Mouse (Mus musculus): ENCODE data around the gene Gtf2e1.

The Gtf2e1 gene

DNA sequence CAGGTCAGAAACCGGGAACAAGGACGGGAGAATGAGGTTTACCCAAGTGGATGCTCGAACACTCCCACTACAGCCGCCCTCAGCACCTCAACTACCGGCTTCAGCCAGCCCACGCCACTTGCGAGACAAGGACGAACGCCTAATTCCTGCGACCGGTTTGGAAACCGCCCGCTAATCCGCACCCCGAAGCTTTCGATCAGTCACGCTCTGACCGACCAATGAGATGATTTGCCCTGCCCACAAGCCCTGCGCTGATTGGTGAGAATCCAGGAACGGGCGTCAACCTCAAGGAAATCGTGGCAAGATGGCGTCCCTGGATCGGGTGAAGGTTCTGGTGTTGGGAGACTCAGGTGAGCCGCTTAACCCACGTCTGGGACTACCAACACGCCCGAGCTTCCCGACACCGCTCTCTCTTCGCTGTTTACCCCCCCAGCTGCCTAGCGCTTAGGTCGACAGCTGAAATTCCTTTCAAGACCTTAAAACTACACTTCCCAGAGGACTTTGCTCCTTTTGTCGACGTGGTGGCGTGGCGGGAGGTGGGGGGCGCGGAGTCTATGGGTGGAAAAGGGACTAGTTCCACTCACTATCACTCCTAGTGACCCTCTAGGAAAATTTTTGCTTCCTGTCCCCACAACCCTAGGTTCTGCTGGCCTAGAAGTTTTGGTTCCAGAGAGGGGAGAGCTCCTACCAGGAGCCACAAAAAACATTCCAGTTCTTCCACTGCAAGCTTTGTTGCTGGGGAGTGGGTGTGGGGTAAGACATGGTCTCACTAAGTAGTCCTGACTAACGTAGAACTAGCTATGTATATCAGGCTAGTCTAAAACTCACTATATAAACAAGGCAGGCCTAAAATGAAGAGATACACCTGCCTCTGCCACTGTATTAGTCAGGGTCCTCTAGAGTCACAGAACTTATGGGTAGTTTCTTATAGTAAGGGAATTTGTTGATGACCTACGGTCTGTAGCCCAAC lies at the start of gene Gtf2e1, which contains the start of gene Rabl3:
Gtf2e1 (minus strand) TSS at position 179 of the 970 bp plus-strand sequence.
Rabl3 (plus strand) TSS at position 275 of the 970 bp plus-strand sequence.
- in situ Hi-C loops (cut with MboI), result loop anchor here (10.0 kb wide), 1 partner anchor 115 kb away; the partner anchor contains the start of gene Ndufb4

DNA sequence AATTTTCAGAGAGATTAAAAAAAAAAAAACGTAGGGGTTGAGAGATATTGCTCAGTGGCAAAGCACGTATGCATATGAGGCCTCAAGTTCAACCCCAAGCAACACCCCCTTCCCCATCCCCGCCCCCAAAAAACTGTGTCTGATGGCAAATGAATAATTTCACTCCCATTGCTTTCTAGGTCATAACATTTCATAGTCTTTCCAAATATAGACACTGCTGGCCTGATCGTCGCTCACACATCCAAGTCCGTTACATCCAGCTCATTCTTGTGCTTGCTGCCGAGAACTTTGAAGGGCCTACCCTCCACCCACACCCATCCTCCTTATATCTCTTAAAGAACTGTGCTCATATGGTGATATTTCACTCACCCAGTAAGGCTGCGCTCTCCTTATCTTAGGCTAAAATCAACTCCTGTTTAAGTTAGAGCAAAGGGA lies 45.6 kb upstream of the Gtf2e1 start:
- in situ Hi-C loops (cut with MboI), result no loop called here

DNA sequence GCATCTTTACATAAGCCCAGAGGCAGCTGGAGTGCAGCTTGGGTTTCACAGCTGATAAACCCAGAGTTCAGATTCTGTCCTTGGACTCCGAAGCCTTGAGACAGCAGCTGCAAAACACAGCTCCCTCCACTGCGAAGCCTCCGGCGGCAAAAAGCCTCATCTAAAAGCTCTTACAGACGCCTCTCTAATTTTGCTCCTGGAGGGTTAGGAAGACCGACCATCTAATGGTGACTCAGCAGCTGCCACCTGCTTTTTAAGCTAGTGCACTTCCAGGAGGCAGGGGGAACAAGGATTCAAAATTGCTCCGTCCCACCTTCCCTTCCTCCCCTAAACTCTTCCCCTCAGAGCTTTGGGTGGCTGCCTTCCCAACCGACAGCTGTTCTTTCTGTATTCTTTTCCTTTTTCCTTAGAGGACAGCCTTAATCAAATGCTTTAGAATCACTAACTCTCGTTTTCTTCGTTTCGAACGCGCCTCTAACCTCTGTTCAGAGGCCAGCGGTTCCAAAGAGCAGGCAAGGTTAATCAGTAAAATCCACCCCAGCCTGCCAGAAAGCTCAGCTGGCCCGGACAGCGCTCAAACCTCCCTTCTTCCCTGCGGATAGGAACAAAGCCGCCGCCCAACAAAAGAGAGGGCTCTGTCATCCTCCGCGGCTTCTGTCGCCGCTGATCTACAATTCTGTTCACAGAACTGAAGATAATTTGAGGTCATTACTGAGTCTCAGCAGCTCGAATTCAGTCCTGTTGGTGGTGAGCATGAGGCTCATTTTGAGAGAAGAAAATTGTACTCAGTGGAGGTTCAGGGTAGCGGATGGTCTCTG lies 44.8 kb upstream of the Gtf2e1 start:
- in situ Hi-C loops (cut with MboI), result no loop called here

DNA sequence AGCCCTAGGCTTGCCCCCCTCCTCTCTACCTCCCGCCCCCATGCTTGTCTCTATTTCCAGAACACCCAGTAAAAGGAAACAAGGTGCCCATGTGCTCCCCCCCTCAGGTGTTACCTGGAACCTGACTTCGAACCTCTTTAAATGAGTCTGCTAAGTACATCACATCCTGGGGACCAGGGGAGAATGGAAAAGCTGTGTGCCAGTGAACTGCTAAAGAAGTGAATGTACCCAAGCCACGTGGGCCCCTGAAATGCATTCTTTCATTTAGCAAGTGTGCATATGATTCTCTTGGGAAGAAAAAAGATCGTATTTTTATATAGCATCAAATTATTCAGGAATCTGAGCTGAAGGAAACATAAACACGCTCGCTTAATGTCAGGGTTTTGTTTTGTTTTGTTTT lies 44.2 kb upstream of the Gtf2e1 start:
- in situ Hi-C loops (cut with MboI), result no loop called here

DNA sequence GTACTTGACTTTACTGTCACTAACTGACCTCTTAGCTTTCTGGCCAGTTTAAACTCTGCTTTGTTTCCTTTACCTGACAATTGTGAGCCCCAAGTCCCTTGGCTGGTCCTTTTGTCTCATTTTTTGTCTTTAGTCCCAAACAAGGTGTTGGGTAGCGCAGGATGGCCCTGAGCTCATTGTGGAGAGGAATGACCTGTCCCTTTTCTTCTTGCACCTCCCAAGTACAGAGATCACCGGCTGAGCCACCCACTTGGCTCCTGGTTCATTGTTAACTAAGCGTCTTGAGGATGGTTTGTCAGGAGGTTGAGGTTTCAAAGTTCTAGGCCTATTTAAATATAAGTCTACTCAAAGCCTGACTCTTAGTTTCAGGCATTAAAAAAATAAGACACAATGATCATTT lies 43.7 kb upstream of the Gtf2e1 start:
- in situ Hi-C loops (cut with MboI), result no loop called here

DNA sequence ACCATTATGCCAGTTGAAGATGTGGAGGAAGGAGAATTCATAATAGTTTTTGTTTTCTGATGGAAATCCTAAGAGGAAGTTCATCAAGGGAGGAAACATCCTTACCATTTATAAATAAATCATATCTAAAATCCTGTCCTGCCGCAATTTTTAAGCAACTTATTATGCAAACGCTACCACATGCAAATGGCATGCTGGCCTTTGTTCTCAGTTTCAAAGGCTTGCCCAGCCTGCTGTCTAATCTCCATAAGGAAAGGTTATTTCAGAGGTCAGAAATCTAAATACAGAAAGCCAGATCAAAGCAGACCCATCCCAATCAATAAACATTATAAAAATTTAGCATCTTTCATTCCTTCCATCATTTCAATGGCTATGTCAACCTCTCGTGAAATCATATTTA lies 42.3 kb upstream of the Gtf2e1 start:
- in situ Hi-C loops (cut with MboI), result no loop called here

DNA sequence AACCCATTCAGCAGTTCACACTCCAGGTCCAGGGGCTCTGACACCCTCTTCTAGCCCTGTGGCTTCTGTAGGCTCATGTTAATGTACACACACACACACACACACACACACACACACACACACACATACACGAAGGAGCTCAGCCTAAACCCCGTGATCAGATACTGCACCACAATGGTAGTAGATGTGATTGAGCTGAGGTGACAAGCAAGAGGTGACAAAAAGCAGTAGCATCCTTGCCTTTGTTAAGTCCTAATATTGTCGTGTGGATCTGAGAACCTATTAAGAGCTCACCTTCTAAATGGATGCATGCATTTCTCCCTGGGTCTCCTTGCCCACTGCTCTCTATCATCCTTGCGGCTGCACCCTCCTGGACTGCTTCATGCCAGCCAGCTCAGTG lies 41.1 kb upstream of the Gtf2e1 start:
- in situ Hi-C loops (cut with MboI), result no loop called here

DNA sequence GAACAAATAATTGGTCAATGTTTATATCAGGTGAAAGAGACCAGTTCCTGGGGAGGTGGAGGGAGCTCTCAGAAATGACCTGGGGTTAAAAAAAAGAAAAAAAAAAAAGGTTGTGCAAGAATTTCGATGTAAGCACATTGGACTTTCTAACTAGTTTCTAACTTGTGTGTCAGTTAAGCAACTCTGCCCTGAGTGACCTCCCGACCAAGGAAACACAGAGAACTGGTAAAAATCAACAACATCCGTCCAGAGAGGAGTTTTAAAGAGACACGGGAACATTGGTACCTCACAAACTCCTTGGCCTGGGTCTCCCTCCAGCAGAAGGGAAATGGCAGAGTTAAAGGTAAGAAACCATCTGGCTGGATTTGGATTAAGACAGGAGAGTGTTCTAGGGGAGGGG lies 40.4 kb upstream of the Gtf2e1 start, which contains the start of gene Hgd:
Hgd (plus strand) TSS at position 160 of the 400 bp plus-strand sequence.
- in situ Hi-C loops (cut with MboI), result no loop called here

DNA sequence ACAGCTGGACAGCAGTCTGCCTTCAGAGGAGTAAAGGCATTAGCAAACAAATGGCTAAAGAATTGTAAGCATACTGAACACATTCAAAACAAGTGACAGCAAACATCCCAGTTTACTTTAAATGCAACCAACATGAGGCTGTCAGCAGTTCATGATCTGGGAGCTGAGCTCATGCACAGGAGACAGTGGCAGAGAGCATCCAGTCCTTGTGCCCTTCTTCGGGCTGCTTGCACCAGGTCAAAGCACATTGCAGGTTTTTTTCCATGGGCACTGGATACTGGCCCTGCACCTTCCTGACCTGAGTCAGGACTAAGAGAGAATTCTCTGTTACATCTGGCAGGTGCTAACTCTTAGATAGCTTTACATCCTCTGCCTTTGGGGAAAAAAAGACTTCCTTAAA lies 40.0 kb upstream of the Gtf2e1 start:
- in situ Hi-C loops (cut with MboI), result no loop called here

DNA sequence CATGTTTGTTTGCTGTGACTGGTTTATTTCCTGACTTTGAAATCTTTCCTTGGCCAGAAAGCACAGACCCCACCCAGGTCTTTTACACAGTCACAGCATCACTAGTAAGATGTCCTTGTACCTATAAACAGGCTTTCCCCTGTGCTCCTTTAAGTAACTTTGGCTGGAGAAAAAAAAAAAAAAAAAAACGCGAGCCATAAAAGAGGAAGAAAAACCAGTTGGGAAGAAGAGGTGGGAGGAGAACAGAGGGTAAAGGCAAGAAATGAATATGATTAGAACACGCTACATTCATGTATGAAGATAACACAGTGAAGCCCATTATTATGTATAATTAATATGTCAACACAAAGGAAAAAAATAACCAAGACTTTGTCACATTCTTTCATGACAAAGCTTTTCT lies 35.7 kb upstream of the Gtf2e1 start:
- in situ Hi-C loops (cut with MboI), result no loop called here

DNA sequence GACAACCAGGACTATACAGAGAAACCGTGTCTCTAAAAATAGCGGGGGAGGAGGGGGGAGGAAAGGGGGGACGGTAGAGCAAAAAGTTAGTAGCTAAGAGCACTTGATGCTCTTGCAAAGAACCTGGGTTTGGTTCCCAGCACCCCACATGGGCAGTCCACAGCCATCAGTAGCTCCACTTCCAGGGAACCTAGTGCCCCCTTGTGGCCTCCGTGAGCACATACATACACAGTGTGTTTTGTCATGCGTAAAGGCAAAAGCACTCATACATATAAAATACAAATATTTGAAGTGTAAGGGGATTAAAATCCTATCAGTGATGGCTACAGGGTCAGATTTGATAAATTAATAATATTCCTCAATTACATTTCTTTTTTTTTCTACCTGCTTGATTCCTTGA lies 33.5 kb upstream of the Gtf2e1 start:
- in situ Hi-C loops (cut with MboI), result no loop called here

DNA sequence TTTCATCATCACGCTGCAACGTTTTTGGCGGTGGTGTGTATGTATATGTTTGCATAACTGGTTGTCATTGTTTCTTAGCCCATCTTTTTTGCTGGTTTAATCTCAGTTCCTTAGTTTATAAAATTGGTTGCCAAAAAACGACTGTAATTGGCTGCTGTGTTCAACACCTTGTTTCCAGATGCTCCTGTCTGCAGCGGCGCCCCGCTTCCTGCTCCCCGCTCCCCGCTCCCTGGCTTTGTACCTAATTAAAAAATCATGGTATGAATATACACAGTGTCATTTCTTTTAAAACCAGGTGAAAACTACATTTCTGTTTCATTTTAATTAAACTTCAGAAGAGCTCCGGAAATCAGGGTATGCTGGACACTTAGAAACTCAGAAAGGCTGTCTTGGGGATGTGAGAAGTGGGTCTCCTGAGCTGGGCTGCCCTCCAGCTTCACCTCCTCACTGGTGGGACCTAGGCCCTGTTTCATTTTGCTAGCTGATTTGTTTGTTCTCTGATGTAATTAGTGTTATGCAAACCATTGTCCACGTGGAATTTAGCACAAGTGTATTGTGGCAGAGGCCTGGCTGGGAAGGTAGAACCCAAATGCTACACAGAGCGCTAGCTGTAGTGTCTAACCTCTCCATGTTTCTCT lies 32.6 kb upstream of the Gtf2e1 start:
- in situ Hi-C loops (cut with MboI), result no loop called here

DNA sequence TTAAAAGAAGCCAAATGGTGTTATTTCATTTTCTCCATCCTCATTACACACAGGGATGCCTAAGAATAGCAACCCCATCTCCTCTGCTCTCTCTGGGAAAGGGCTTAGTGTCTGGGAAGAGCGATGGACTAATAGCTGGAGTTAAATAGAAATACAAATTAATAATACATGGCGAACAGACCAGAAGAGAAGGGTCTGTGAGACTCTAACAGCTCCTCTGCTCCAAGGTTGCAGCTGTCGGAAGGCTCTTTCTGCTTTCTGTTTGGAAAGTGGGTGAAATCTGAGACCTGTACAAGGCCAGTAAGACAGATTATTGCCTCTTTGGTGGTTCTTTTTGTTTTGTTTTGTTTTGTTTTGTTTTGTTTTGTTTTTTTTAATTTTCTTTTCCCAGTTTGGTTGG lies 32.0 kb upstream of the Gtf2e1 start:
- in situ Hi-C loops (cut with MboI), result no loop called here

DNA sequence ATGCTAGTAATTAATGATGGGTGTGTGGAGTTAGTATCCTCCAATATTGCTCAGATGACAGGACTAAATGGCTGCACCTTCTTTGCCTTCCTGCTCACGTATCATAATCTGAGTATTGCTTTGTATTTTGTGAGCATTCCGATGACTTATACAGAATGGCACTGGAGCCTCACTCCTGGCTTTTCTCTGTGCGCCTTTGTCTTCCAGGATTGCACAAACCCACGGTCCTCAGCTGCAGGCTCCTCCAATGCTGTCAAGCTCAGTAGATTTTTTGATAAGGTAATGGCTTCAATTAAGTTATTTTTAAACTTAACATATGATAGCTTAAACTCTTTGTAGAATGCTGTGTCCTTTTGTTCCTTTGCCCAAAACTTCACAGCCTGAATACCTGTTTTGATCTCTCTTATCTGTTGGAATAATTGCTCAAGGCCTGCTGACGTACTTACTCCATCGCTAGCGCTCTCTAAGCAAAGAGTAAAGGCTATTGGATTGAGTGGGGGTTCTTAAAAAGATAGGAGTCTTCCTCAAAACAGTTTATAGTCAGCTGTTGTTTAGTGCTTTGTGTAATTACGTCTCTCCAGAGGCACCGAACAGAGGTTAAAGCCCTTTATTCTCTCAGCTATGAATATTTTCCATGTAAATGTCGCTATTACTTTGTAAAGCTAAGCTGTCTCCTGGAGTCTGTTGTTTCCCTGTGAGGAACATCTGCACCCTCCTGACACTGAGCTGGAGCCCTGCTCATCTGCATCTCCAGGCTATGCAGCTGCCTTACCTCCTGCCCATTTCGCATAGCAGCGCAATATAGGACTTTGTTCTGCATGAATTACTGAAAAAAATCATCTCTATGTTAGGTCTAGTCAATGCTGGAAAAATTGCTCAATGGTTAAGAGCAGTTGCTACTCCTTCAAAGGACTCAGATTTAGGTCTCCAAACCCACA lies 27.8 kb upstream of the Gtf2e1 start:
- in situ Hi-C loops (cut with MboI), result no loop called here

DNA sequence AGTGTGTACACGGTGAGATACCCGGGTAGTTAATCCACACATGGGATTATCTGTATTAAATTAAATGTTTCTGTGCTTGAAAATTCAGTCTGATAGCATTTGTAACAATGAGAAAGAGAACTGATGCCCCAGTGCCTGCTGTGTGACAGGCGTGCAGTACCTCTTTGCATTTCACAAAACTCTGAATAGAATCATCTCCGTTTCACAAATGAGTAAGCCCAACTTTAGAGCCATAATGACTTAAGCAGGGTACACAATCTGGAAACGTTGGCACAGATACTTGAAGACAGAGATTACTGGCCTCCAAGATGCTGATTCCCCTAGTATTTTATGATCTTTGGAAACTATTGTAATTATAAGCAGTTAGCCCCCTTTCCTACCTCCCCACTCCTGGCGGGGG lies 26.5 kb upstream of the Gtf2e1 start:
- in situ Hi-C loops (cut with MboI), result no loop called here

DNA sequence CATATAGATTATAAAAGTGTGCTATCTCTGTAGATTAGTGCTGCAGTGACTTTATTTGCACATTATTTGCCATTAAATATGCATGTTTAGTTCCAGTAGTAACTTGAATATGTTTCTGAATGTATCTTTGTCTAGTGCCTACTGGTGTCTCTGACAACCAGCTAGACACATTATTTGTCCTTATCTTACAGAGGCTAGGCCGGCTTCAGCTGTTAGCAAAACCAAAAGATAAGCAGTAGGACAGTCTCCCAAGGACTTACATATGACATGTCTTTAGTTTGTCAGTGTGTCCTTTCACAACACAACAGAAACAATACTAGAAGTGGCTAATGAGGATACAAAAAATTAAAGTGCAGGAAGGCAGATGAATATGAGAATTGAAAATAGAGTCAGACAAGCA lies 25.5 kb upstream of the Gtf2e1 start:
- in situ Hi-C loops (cut with MboI), result no loop called here

DNA sequence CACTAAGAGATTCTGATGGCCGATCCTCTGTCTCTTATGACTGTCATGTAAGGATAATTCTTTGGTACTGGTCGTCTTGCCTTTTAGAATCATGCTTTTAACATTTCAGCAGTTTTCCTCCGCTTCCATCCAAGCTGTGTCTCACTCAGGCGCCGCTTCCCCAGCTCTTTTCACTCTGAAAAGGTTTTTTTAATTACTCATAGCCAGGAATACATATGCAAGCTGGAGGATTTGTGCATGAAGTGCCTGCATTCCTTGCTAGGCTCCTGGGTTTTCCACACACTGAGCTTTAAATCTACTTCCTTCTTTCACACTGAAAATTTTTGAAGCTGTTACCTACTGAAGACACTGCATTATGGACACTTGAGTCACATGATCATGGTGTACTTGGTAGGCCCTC lies 23.4 kb upstream of the Gtf2e1 start:
- in situ Hi-C loops (cut with MboI), result no loop called here

DNA sequence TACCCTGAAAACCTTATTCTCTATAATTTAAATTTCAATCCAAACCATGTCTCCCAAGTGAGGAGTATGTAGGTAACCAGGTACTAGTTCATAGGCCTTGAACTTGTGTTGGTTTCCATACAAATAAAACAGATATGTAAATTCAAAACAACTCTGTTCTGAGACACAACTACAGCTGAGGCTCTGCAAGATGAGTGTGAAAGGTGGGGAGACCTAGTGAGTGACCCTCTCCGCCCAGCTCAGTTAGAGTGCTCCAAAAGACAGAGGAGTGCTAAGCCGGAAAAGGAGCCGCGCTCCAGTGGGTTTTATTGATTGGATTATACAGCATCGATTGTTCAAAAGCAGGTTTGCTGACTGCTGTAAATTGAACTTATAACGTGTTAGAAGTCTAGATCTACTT lies 22.8 kb upstream of the Gtf2e1 start:
- in situ Hi-C loops (cut with MboI), result no loop called here

DNA sequence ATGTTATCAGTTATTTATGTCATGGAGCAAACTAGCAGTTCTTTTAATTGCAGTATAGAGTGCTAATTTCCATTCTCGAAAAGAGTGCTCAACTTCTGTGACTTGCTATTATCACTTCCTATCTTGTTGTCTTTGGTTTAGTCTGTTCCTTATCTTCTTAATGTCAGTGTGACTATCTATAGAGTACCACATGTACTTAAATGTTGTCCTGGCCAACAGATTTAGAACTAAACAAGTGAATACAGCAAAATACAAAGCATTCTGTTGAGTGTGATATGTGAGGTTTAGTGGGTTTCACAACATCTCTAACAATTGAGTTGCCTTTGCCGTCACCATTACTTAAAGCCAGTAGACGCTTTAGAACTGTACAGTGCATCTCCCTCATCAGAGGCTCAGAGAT lies 13.2 kb upstream of the Gtf2e1 start:
- in situ Hi-C loops (cut with MboI), result no loop called here

DNA sequence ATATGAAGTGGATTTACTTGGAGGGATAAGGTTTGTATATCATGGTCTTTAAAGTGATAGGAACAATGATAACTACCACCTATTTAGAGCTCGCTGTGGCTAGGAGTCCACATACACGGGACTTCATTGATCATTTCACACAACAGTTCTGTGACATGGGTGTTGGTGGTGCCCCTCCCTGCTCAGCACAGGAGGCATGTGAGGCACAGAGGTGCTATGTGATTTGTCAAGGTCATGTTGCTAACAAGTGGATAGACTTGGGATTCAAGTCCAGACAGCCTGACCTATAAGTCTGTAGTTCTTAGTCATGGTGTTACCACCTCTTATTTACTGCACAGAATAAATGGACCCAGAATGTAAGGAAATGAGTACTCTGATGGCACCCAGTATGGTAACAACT lies 11.4 kb upstream of the Gtf2e1 start:
- in situ Hi-C loops (cut with MboI), result no loop called here

DNA sequence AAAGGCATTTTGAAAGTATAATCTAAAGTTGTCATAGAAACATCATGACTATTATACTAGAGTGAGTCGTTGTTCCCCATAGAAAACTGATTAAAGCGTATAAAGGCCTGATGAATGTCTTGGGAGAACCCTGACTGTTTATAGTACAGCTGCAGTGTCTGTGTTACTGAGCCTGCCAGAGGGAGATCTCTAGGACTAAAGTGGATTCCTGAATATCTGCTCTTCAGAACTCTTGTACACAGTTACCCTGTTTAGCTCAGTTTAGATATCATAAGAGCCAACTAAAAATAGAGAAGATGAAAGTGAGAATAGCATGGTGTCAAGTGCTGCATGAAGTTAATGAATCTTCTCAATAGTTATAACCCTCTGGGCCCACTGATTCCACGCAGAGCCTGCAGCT lies 10.7 kb upstream of the Gtf2e1 start:
- in situ Hi-C loops (cut with MboI), result no loop called here
